Mouse (Mus musculus) T-helper 17 cell (primary cell): Measurements from ENCODE around the gene 9930111J21Rik2.

Source experiments
- in situ Hi-C, 2 experiments: fragments of 300-600 bp; cut with MboI, MseI; formaldehyde crosslinking; loops; 1 replicate in 1 of 2; 2 replicates in 1 of 2; pipeline ENCODE4 v1.15.1; 2025; ENCODE audit warnings: high pct_unique_total_duplicates in 2 of 2

9930111J21Rik2 gene

DNA sequence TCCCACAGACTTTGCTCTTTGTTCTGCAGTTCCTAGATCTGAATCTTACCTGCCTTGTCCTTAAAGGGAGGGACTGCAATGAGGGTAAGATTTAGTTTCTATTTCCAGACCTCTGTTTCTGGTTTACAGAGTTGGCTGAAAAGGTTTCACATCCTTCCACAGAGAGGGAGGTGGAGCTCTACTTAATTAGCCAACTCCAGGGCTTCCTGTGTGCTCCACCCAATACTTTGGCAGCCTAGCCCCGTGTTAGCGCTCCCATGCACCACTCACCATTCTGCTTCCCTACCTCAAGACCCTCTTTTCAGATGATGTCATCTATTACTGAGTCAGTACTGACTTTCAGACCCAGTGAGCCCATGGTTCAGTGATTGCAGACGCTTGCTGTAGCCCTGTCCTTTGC lies 71.8 kb downstream of the 9930111J21Rik2 start, which contains the start of gene 9930111J21Rik1:
Gene 9930111J21Rik1, minus strand, starts transcription at position 148 of the 400 bp plus-strand sequence.
- in situ Hi-C loops: loop anchor here (5.0 to 10.0 kb wide), 3 partner anchors 73 to 104 kb away; partner anchors contain the start of genes 9930111J21Rik2 (in 1 of the 2), Gm5431 (in 1 of the 2) and Irgm1 (in 1 of the 2)

DNA sequence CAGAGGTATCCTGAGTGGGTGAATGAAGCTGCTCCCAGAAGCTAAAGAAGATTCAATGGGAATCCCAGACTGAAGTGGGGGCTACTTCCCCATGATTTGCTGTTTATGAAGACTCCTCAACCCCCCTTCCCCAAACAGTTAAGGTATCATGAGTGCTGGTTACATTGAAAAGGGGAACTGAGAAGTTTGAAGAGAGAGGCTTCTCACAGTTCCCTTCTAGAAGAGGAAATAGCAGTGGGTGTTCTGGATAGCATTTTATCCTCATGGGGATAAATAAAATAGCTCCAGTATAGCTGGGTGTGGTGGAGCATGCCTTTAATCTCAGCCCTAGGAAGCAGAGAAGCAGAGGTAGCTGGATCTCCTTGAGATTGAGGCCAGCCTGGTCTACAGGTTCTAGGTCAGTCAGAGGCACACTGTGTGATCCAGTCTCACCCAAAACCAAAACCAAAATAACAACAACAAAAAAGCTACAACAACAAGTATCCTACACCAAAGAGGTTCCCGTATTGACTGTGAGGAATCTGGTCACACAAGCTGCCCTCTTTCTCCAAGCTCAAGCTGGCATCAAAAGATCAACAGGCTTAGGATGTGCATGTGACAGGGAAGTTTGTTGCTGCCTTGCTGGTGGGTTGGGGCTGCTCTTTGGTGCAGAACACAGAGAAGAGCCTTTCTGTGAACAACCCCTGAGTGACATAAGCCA lies 72.7 kb downstream of the 9930111J21Rik2 start, which contains the start of gene Olfr56:
Gene Olfr56, plus strand, starts transcription at position 650 of the 700 bp plus-strand sequence.
- in situ Hi-C loops: loop anchor here (5.0 to 10.0 kb wide), 3 partner anchors 74 to 104 kb away; partner anchors contain the start of genes 9930111J21Rik2 (in 1 of the 2), Gm5431 (in 1 of the 2) and Irgm1 (in 1 of the 2)

DNA sequence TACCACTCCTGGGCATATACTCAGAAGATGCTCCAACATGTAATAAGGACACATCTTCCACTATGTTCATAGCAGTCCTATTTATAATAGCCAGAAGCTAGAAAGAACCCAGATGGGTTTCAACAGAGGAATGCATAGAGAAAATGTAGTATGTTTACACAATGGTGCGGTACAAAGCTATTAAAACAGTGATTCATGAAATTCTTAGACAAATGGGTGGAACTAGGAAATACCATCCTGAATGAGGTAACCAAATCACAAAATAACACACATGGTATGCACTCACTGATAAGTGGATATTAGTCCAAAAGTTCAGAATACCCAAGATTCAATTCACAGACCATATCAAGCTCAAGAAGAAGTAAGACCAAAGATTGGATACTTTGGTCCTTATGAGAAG lies 76.4 kb downstream of the 9930111J21Rik2 start:
- in situ Hi-C loops: loop anchor here (5.0 to 10.0 kb wide), 3 partner anchors 72 to 100 kb away; partner anchors contain the start of genes 9930111J21Rik2 (in 1 of the 2), Gm5431 (in 1 of the 2) and Irgm1 (in 1 of the 2)
